Mouse (Mus musculus): ENCODE data around the gene Evi2a. TPM values are rescaled to one million over a fixed set of nuclear protein-coding genes. Genes with fewer than 3 reads are reported as not detected.

The Evi2a gene
- polyA plus RNA-seq, 1 experiment from 2014 or later: 3.5 TPM

- no peak overlapping the region for H3K4me3 ChIP-seq (ENCODE audit: low read length)
- H3K9ac ChIP-seq (ENCODE audit: low read length): no peak overlapping the region
- WGBS: 87% methylated on average over 3 of the region's 3 CpGs
- no peaks in the 10 kb centered on the region for H3K9me3 ChIP-seq (replicated peaks; ENCODE audit: control insufficient read depth, low read length)
- H3K36me3 ChIP-seq (ENCODE audit: control insufficient read depth, insufficient read depth): no peaks in the 10 kb centered on the region; the same call in 1 of the 2 replicates
- peaks cover 19% of the 10 kb centered on the region for H3K4me1 ChIP-seq (ENCODE audit: control insufficient read depth, insufficient read depth, low read length)
- H3K27ac ChIP-seq (ENCODE audit: low read length): no peak overlapping the region
- H3K4me2 ChIP-seq (ENCODE audit: low read depth, low read length): no peak overlapping the region
- no peak for ATAC-seq (replicated peaks; ENCODE audit: extremely low read depth, insufficient read depth, low FRiP score)
- H3K27me3 ChIP-seq (ENCODE audit: control insufficient read depth, insufficient read depth, low read length): no peaks in the 10 kb centered on the region
Measured at GRCm38 (mm10) chr11:79528601-79529000, 1.8 kb downstream of the Evi2a start.

DNA sequence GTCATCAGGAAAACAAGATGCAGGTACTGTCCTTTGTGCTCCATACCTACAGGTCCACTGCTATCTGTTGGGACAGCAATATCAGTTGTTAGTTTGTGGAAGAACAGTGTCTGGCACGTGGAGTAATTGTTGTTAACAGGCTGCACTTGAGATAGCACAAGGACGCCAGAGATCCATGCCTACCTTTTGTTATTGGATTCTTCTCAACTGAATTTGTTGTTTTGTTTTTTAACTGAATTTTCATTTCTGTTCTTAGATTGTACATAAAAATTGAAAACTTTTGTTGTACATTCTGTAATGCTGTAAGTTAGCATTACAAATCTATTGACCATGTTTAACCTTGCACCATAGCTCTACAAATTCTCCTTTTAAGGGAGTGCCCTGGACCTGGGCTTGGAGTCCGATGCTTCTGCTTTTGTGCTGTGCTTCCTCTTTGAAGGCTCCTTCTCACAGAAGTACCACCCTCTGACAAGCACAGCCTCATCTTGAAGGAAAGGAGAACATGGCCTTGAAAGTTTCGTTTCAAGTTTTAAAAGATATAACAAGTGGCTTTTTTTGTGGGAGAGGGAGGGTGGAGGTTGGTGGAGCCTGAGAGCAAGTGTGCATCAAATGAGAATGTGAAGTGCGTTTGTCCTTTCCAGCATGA, 2.5 kb downstream of the Evi2a start:
- Histone ChIP-seq H3K9ac (ENCODE audit: low read length) (no peak overlapping the region), H3K4me1 (ENCODE audit: control insufficient read depth, insufficient read depth, low read length) (peaks cover 12% of the 10 kb centered on the region), H3K4me3 (ENCODE audit: low read length) (no peak overlapping the region), H3K27me3 (ENCODE audit: control insufficient read depth, insufficient read depth, low read length) (no peaks in the 10 kb centered on the region), H3K9me3 (replicated peaks; ENCODE audit: control insufficient read depth, low read length) (no peaks in the 10 kb centered on the region), H3K4me2 (ENCODE audit: low read depth, low read length) (no peak overlapping the region), H3K36me3 (ENCODE audit: control insufficient read depth, insufficient read depth) (no peaks in the 10 kb centered on the region; the same call in 1 of the 2 replicates), H3K27ac (ENCODE audit: low read length) (no peak overlapping the region)
- no peak for ATAC-seq (replicated peaks; ENCODE audit: extremely low read depth, insufficient read depth, low FRiP score)
- WGBS: 67% methylated on average over 5 of the region's 5 CpGs

DNA sequence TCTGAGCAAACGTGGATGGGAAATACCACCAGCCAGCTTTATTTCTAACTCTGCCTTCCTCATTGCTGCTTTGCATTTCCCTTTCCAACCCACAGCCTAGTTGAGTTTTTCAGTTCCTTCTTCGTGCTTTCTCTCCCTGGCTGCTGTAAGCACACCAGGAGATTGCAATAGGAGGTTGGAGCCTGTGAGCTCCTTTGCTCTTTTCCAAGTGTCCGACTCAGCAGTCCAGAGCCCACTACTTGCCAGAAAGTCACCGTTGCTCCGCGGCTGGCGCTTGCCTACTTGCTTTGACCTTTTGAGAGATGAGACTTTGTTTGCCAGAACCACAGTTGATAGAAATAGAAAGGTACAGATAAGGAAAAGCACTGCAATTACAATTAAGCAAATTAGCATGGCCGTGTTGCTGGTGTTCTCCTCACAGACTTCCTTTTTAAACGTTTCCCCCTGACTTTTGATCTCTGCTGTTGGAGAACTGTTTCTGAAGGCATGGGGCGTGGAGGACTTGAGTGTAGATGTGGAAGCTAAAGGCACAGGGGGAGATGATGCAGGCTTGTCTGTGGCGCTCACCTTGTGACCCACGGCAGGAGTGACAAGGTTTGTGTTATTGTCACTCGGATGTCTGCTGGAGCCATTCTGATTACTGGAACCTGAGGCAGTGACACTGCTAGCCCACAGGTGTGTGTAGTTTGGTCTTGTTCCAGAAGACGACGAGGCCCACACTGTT, 3.2 kb downstream of the Evi2a start:
- no peak for ATAC-seq (replicated peaks; ENCODE audit: extremely low read depth, insufficient read depth, low FRiP score)
- WGBS: 53% methylated on average over 15 of the region's 15 CpGs
- Histone ChIP-seq H3K4me2 (ENCODE audit: low read depth, low read length) (peak overlapping the region; percentile 20), H3K36me3 (ENCODE audit: control insufficient read depth, insufficient read depth) (no peaks in the 10 kb centered on the region; the same call in 1 of the 2 replicates), H3K27me3 (ENCODE audit: control insufficient read depth, insufficient read depth, low read length) (no peaks in the 10 kb centered on the region), H3K27ac (ENCODE audit: low read length) (peak overlapping the region; percentile 43), H3K4me3 (ENCODE audit: low read length) (no peak overlapping the region), H3K9ac (ENCODE audit: low read length) (no peak overlapping the region), H3K9me3 (replicated peaks; ENCODE audit: control insufficient read depth, low read length) (no peaks in the 10 kb centered on the region), H3K4me1 (ENCODE audit: control insufficient read depth, insufficient read depth, low read length) (peaks cover 10% of the 10 kb centered on the region)

- no peak overlapping the region for H3K9ac ChIP-seq (ENCODE audit: low read length)
- H3K4me3 ChIP-seq (ENCODE audit: low read length): no peak overlapping the region
- H3K36me3 ChIP-seq (ENCODE audit: control insufficient read depth, insufficient read depth): no peaks in the 10 kb centered on the region; the same call in 1 of the 2 replicates
- H3K4me1 ChIP-seq (ENCODE audit: control insufficient read depth, insufficient read depth, low read length): peaks cover 10% of the 10 kb centered on the region
- H3K27ac ChIP-seq (ENCODE audit: low read length): no peak overlapping the region
- no peaks in the 10 kb centered on the region for H3K9me3 ChIP-seq (replicated peaks; ENCODE audit: control insufficient read depth, low read length)
- H3K4me2 ChIP-seq (ENCODE audit: low read depth, low read length): peak overlapping the region; percentile 20; the same call in 1 of the 2 replicates
- 78% methylated on average over 3 of the region's 3 CpGs for WGBS
- no peaks in the 10 kb centered on the region for H3K27me3 ChIP-seq (ENCODE audit: control insufficient read depth, insufficient read depth, low read length)
- no peak for ATAC-seq (replicated peaks; ENCODE audit: extremely low read depth, insufficient read depth, low FRiP score)
Measured at GRCm38 (mm10) chr11:79526549-79526948, 3.9 kb downstream of the Evi2a start.

DNA sequence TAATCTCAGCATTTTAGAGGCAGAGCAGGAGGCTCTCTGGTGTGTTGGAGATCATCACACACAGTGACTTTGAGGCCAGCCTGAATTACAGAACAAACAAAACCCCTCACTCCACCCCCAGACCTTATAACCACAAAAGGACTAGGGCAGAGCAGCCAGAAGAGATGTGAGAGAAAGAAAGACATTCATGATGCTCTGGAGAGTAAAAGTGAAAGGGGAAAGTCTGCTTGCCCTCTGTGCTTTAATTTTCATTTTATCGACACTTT, 6.2 kb downstream of the Evi2a start:
- Histone ChIP-seq H3K4me1 (ENCODE audit: control insufficient read depth, insufficient read depth, low read length) (peaks cover 10% of the 10 kb centered on the region), H3K9ac (ENCODE audit: low read length) (no peak overlapping the region), H3K27me3 (ENCODE audit: control insufficient read depth, insufficient read depth, low read length) (no peaks in the 10 kb centered on the region), H3K36me3 (ENCODE audit: control insufficient read depth, insufficient read depth) (no peaks in the 10 kb centered on the region; the same call in 1 of the 2 replicates), H3K4me3 (ENCODE audit: low read length) (no peak overlapping the region), H3K4me2 (ENCODE audit: low read depth, low read length) (peak overlapping the region; percentile 23; the same call in 1 of the 2 replicates), H3K9me3 (replicated peaks; ENCODE audit: control insufficient read depth, low read length) (no peaks in the 10 kb centered on the region), H3K27ac (ENCODE audit: low read length) (peak overlapping the region; percentile 5; the same call in 1 of the 2 replicates)
- WGBS: 70% methylated on average over 1 of the region's 1 CpGs
- no peak for ATAC-seq (replicated peaks; ENCODE audit: extremely low read depth, insufficient read depth, low FRiP score)

DNA sequence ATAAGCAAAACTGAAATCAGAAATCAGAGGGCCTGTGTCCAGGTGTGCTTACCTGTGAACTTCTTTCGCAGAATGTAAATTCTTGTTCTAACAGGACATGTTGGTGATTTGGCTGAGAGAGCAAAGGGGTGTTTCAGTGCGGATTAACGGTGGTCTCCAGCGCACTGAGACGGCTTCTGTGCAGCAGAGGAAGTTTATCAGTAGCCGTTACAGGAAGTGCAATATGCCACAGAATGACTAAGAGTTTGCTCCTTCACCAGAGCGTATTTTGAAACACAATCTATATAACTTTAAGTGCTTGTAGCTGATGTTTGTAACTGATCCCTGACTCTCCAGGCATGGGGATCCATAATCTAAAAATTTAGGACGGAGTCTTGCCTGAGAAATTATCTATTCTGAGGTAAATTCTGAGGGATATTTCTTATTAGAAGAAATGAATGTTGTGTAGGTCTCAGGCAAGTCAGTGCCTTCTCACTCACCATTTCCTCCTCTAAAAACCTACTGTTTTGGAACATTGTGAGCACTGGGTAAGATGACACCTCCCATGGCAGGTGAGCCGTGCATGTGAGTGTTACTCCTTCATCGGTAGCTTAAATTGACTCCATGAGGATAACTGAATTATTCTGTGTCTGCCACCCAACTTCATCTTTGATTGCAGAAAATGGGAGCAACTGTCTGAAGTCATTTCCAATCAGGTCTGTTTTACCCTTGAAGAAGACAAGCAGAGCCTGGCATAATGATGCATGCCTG, 6.7 kb downstream of the Evi2a start, which contains the start of gene Evi2b:
TSS of gene Evi2b (minus strand) at position 203 of the 750 bp plus-strand sequence.
- peak within 1 kb of the TSS; percentile 27; the same call in 1 of the 2 replicates for H3K4me3 ChIP-seq (ENCODE audit: low read length)
- no peak for ATAC-seq (replicated peaks; ENCODE audit: extremely low read depth, insufficient read depth, low FRiP score)
- no peak within 1 kb of the TSS for H3K9ac ChIP-seq (ENCODE audit: low read length)
- H3K9me3 ChIP-seq (replicated peaks; ENCODE audit: control insufficient read depth, low read length): no peaks in the 10 kb centered on the region
- H3K36me3 ChIP-seq (ENCODE audit: control insufficient read depth, insufficient read depth): no peaks in the 10 kb centered on the region; the same call in 1 of the 2 replicates
- peak within 1 kb of the TSS; percentile 23; the same call in 1 of the 2 replicates for H3K4me2 ChIP-seq (ENCODE audit: low read depth, low read length)
- H3K27ac ChIP-seq (ENCODE audit: low read length): peak within 1 kb of the TSS; percentile 5; the same call in 1 of the 2 replicates
- WGBS: 63% methylated on average over 10 of the region's 10 CpGs
- H3K4me1 ChIP-seq (ENCODE audit: control insufficient read depth, insufficient read depth, low read length): peaks cover 10% of the 10 kb centered on the region
- no peaks in the 10 kb centered on the region for H3K27me3 ChIP-seq (ENCODE audit: control insufficient read depth, insufficient read depth, low read length)

DNA sequence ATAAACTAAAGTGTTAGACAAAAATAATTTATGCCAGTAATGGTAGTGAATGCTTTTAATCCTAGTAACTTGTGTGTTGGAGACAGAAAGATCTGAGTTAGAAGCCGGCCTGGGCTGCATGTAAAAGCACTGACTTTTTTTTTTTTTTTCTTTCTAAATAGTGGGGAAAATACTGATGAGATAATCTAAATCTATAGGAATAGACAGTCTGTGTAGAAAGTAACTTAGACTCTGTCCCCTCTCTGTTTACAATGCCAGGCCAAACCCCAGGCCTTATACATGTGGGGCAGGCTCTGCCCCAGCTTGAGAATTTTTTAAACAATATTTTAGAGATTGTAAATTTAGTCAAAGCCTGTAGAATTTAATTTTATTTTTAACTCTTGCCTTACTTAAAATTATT, 7.5 kb downstream of the Evi2a start:
- Histone ChIP-seq H3K36me3 (ENCODE audit: control insufficient read depth, insufficient read depth) (no peaks in the 10 kb centered on the region; the same call in 1 of the 2 replicates), H3K4me2 (ENCODE audit: low read depth, low read length) (no peak overlapping the region), H3K9me3 (replicated peaks; ENCODE audit: control insufficient read depth, low read length) (no peaks in the 10 kb centered on the region), H3K27me3 (ENCODE audit: control insufficient read depth, insufficient read depth, low read length) (no peaks in the 10 kb centered on the region), H3K4me3 (ENCODE audit: low read length) (0 out of 2 replicates have a peak overlapping the region, but pooled peaks have one; percentile 8), H3K27ac (ENCODE audit: low read length) (no peak overlapping the region), H3K9ac (ENCODE audit: low read length) (no peak overlapping the region), H3K4me1 (ENCODE audit: control insufficient read depth, insufficient read depth, low read length) (peaks cover 10% of the 10 kb centered on the region)
- ATAC-seq (replicated peaks; ENCODE audit: extremely low read depth, insufficient read depth, low FRiP score): no peak
- WGBS: 75% methylated on average over 1 of the region's 1 CpGs

GRCm38 (mm10) chr11:79521930-79522329, 8.5 kb downstream of the Evi2a start:
- no peak for ATAC-seq (replicated peaks; ENCODE audit: extremely low read depth, insufficient read depth, low FRiP score)
- H3K9ac ChIP-seq (ENCODE audit: low read length): no peak overlapping the region
- H3K4me1 ChIP-seq (ENCODE audit: control insufficient read depth, insufficient read depth, low read length): peaks cover 5% of the 10 kb centered on the region
- H3K27me3 ChIP-seq (ENCODE audit: control insufficient read depth, insufficient read depth, low read length): no peaks in the 10 kb centered on the region
- no peak overlapping the region for H3K4me3 ChIP-seq (ENCODE audit: low read length)
- no peak overlapping the region for H3K4me2 ChIP-seq (ENCODE audit: low read depth, low read length)
- H3K36me3 ChIP-seq (ENCODE audit: control insufficient read depth, insufficient read depth): no peaks in the 10 kb centered on the region
- no peak overlapping the region for H3K27ac ChIP-seq (ENCODE audit: low read length)
- no peaks in the 10 kb centered on the region for H3K9me3 ChIP-seq (replicated peaks; ENCODE audit: control insufficient read depth, low read length)

DNA sequence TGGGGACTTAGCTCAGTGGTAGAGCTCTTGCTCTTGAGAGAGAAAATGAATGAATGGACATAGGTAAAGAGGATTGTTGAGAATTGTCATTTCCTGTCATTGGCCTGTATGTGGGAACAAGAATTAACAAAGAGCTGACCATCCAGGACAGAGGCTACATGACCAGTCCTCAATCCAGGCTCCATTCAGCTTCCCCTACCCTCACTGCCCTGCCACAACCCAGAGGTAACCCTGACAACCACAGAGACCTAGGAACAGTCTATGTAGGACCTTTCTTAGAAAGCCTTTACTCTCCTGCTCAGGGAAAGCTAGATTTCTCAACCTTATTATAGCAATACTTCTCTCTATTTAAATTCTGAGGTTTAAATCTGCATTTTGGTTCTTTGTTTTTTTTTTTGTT, 9.6 kb downstream of the Evi2a start:
- H3K9me3 ChIP-seq (replicated peaks; ENCODE audit: control insufficient read depth, low read length): no peaks in the 10 kb centered on the region
- no peaks in the 10 kb centered on the region for H3K4me1 ChIP-seq (ENCODE audit: control insufficient read depth, insufficient read depth, low read length)
- ATAC-seq (replicated peaks; ENCODE audit: extremely low read depth, insufficient read depth, low FRiP score): no peak
- no peaks in the 10 kb centered on the region for H3K27me3 ChIP-seq (ENCODE audit: control insufficient read depth, insufficient read depth, low read length)
- H3K9ac ChIP-seq (ENCODE audit: low read length): no peak overlapping the region
- H3K4me3 ChIP-seq (ENCODE audit: low read length): no peak overlapping the region
- H3K27ac ChIP-seq (ENCODE audit: low read length): no peak overlapping the region
- no peaks in the 10 kb centered on the region for H3K36me3 ChIP-seq (ENCODE audit: control insufficient read depth, insufficient read depth)
- H3K4me2 ChIP-seq (ENCODE audit: low read depth, low read length): no peak overlapping the region
